Mouse (Mus musculus) limb, embryonic 15.5 days (tissue): ENCODE data around the gene Rbpj. TPM values are rescaled to one million over a fixed set of nuclear protein-coding genes. Genes with fewer than 3 reads are reported as not detected.

ENCODE experiments used
- ATAC-seq: fragments of 200-750 bp; cut with Nextera tagmentation; 2 replicates; pipeline ENCODE4 v1.8.0; 2017; ENCODE audit warnings: low read depth, moderate TSS enrichment; ENCODE audit not compliant: insufficient number of reproducible peaks, low FRiP score, low TSS enrichment
- H3K27ac ChIP-seq: fragments of 300-500 bp; sonication (generic); 2 replicates; pipeline ENCODE4 v1.5.1; 2015; ENCODE audit warnings: moderate library complexity, mild to moderate bottlenecking, inconsistent platforms
- H3K27me3 ChIP-seq: fragments of 300-500 bp; sonication (generic); 2 replicates; pipeline ENCODE4 v1.6.1; 2015; ENCODE audit warnings: inconsistent platforms
- H3K36me3 ChIP-seq: fragments of 300-500 bp; sonication (generic); 2 replicates; pipeline ENCODE4 v1.6.1; 2015; ENCODE audit warnings: inconsistent platforms
- H3K4me1 ChIP-seq: fragments of 300-500 bp; sonication (generic); 2 replicates; pipeline ENCODE4 v1.6.1; 2015; ENCODE audit warnings: inconsistent platforms
- H3K4me2 ChIP-seq: fragments of 300-500 bp; sonication (generic); 2 replicates; pipeline ENCODE4 v1.6.1; 2015; ENCODE audit warnings: mild to moderate bottlenecking, inconsistent platforms
- H3K4me3 ChIP-seq: fragments of 300-500 bp; sonication (generic); 2 replicates; pipeline ENCODE4 v1.5.1; 2015; ENCODE audit warnings: mild to moderate bottlenecking, inconsistent platforms
- H3K9ac ChIP-seq: fragments of 300-500 bp; sonication (generic); 2 replicates; pipeline ENCODE4 v1.6.1; 2015; ENCODE audit warnings: inconsistent platforms
- H3K9me3 ChIP-seq: fragments of 300-500 bp; sonication (generic); 2 replicates; pipeline ENCODE4 v1.6.1; 2016; ENCODE audit warnings: inconsistent platforms
- WGBS: fragments of 180-500 bp; shearing (Covaris S2); methylation state at CpG from one replicate; pipeline ENCODE4 v1.1.7; 2015; 5-methylcytosine and 5-hydroxymethylcytosine counted together
- polyA plus RNA-seq: library from polyadenylated mRNA; unstranded; fragments of >200 nt; fragmentation: Nextera tagmentation; extraction: Ambion mirVana; gene quantifications from 2 replicates; pipeline ENCODE4 v1.2.1, GENCODE M21; 2015

Gene Rbpj
- polyA plus RNA-seq, 1 experiment from 2014 or later = 36.5 TPM

- Histone ChIP-seq H3K27ac (no peak overlapping the region), H3K4me3 (no peak overlapping the region), H3K27me3 (no peaks in the 10 kb centered on the region), H3K36me3 (no peaks in the 10 kb centered on the region), H3K9me3 (no peaks in the 10 kb centered on the region), H3K4me2 (no peak overlapping the region), H3K9ac (no peak overlapping the region), H3K4me1 (peaks cover 22% of the 10 kb centered on the region)
- ATAC-seq = no peak
- 89% methylated on average over 4 of the region's 4 CpGs for WGBS
Observed at GRCm38 (mm10) chr5:53519131-53519530, 53.2 kb downstream of the Rbpj start.

GRCm38 (mm10) chr5:53519998-53520577, 54.1 kb downstream of the Rbpj start:
- no peaks in the 10 kb centered on the region for H3K9me3 ChIP-seq
- H3K36me3 ChIP-seq = no peaks in the 10 kb centered on the region
- 91% methylated on average over 10 of the region's 10 CpGs for WGBS
- no peak overlapping the region for H3K4me2 ChIP-seq
- no peak overlapping the region for H3K9ac ChIP-seq
- peaks cover 22% of the 10 kb centered on the region for H3K4me1 ChIP-seq
- no peaks in the 10 kb centered on the region for H3K27me3 ChIP-seq
- H3K4me3 ChIP-seq = no peak overlapping the region
- ATAC-seq = no peak
- H3K27ac ChIP-seq = no peak overlapping the region

GRCm38 (mm10) chr5:53523046-53523445, 57.1 kb downstream of the Rbpj start:
- H3K4me2 ChIP-seq = no peak overlapping the region
- peak overlapping the region; percentile 8; the same call in 1 of the 2 replicates for H3K27ac ChIP-seq
- H3K9ac ChIP-seq = no peak overlapping the region
- H3K4me3 ChIP-seq = no peak overlapping the region
- H3K36me3 ChIP-seq = no peaks in the 10 kb centered on the region
- H3K4me1 ChIP-seq = peaks cover 41% of the 10 kb centered on the region
- 23% methylated on average over 3 of the region's 3 CpGs for WGBS
- H3K9me3 ChIP-seq = no peaks in the 10 kb centered on the region
- no peaks in the 10 kb centered on the region for H3K27me3 ChIP-seq
- no peak; the same call in 1 of the 2 replicates for ATAC-seq

- Histone ChIP-seq H3K27ac (no peak overlapping the region), H3K9ac (no peak overlapping the region), H3K9me3 (no peaks in the 10 kb centered on the region), H3K4me1 (peaks cover 38% of the 10 kb centered on the region), H3K36me3 (no peaks in the 10 kb centered on the region), H3K4me2 (no peak overlapping the region), H3K27me3 (no peaks in the 10 kb centered on the region), H3K4me3 (no peak overlapping the region)
- no peak for ATAC-seq
- WGBS = 87% methylated on average over 7 of the region's 7 CpGs
Observed at GRCm38 (mm10) chr5:53524162-53524561, 58.2 kb downstream of the Rbpj start.

- Histone ChIP-seq H3K36me3 (no peaks in the 10 kb centered on the region), H3K9ac (no peak overlapping the region), H3K4me2 (no peak overlapping the region), H3K9me3 (no peaks in the 10 kb centered on the region), H3K4me3 (no peak overlapping the region), H3K27ac (no peak overlapping the region), H3K27me3 (no peaks in the 10 kb centered on the region), H3K4me1 (peaks cover 38% of the 10 kb centered on the region)
- ATAC-seq = no peak
- 82% methylated on average over 5 of the region's 5 CpGs for WGBS
Observed at GRCm38 (mm10) chr5:53524831-53525230, 58.9 kb downstream of the Rbpj start.

GRCm38 (mm10) chr5:53525305-53526069, 59.5 kb downstream of the Rbpj start:
- H3K27ac ChIP-seq = peak overlapping the region; percentile 50; the same call in 1 of the 2 replicates
- no peak; the same call in 1 of the 2 replicates for ATAC-seq
- H3K4me2 ChIP-seq = no peak overlapping the region
- H3K4me1 ChIP-seq = peaks cover 38% of the 10 kb centered on the region
- 74% methylated on average over 20 of the region's 20 CpGs for WGBS
- no peak overlapping the region for H3K9ac ChIP-seq
- H3K36me3 ChIP-seq = no peaks in the 10 kb centered on the region
- H3K27me3 ChIP-seq = no peaks in the 10 kb centered on the region
- no peaks in the 10 kb centered on the region for H3K9me3 ChIP-seq
- H3K4me3 ChIP-seq = no peak overlapping the region

GRCm38 (mm10) chr5:53526070-53526430, 60.1 kb downstream of the Rbpj start:
- ATAC-seq = no peak
- Histone ChIP-seq H3K9me3 (no peaks in the 10 kb centered on the region), H3K27me3 (no peaks in the 10 kb centered on the region), H3K4me2 (no peak overlapping the region), H3K9ac (no peak overlapping the region), H3K4me3 (no peak overlapping the region), H3K36me3 (no peaks in the 10 kb centered on the region), H3K4me1 (peaks cover 38% of the 10 kb centered on the region), H3K27ac (peak overlapping the region; percentile 50; the same call in 1 of the 2 replicates)
- 74% methylated on average over 1 of the region's 1 CpGs for WGBS

GRCm38 (mm10) chr5:53529846-53530245, 63.9 kb downstream of the Rbpj start:
- no peak overlapping the region for H3K4me3 ChIP-seq
- no peaks in the 10 kb centered on the region for H3K9me3 ChIP-seq
- no peak overlapping the region for H3K9ac ChIP-seq
- H3K4me2 ChIP-seq = no peak overlapping the region
- H3K4me1 ChIP-seq = peaks cover 23% of the 10 kb centered on the region
- ATAC-seq = no peak
- H3K27me3 ChIP-seq = no peaks in the 10 kb centered on the region
- no peaks in the 10 kb centered on the region for H3K36me3 ChIP-seq
- no peak overlapping the region for H3K27ac ChIP-seq
- 89% methylated on average over 1 of the region's 1 CpGs for WGBS

GRCm38 (mm10) chr5:53535096-53535495, 69.1 kb downstream of the Rbpj start:
- Histone ChIP-seq H3K4me2 (no peak overlapping the region), H3K27me3 (no peaks in the 10 kb centered on the region), H3K36me3 (no peaks in the 10 kb centered on the region), H3K4me1 (peaks cover 7% of the 10 kb centered on the region; the same call in 1 of the 2 replicates), H3K27ac (peak overlapping the region; percentile 57; the same call in 1 of the 2 replicates), H3K4me3 (no peak overlapping the region), H3K9ac (no peak overlapping the region), H3K9me3 (no peaks in the 10 kb centered on the region)
- no peak for ATAC-seq
- WGBS = 58% methylated on average over 12 of the region's 12 CpGs

GRCm38 (mm10) chr5:53536635-53537554, 70.9 kb downstream of the Rbpj start:
- H3K4me1 ChIP-seq = peaks cover 7% of the 10 kb centered on the region; the same call in 1 of the 2 replicates
- WGBS = 65% methylated on average over 12 of the region's 12 CpGs
- no peak overlapping the region for H3K4me2 ChIP-seq
- H3K27ac ChIP-seq = 0 out of 2 replicates have a peak overlapping the region, but pooled peaks have one; percentile 17
- no peak overlapping the region for H3K4me3 ChIP-seq
- H3K27me3 ChIP-seq = no peaks in the 10 kb centered on the region
- no peaks in the 10 kb centered on the region for H3K36me3 ChIP-seq
- no peaks in the 10 kb centered on the region for H3K9me3 ChIP-seq
- no peak overlapping the region for H3K9ac ChIP-seq
- ATAC-seq = no peak

GRCm38 (mm10) chr5:53539860-53540633, 74.1 kb downstream of the Rbpj start:
- WGBS = 84% methylated on average over 18 of the region's 18 CpGs
- H3K4me1 ChIP-seq = peaks cover 7% of the 10 kb centered on the region; the same call in 1 of the 2 replicates
- H3K27me3 ChIP-seq = no peaks in the 10 kb centered on the region
- H3K36me3 ChIP-seq = no peaks in the 10 kb centered on the region
- H3K4me2 ChIP-seq = no peak overlapping the region
- no peak overlapping the region for H3K9ac ChIP-seq
- no peak for ATAC-seq
- H3K27ac ChIP-seq = no peak overlapping the region
- H3K9me3 ChIP-seq = no peaks in the 10 kb centered on the region
- no peak overlapping the region for H3K4me3 ChIP-seq
